Mouse (Mus musculus) cerebellum, adult 11-12 months (tissue): ENCODE results near the gene Meaf6.

Source experiments
- DNase-seq: peaks from one replicate; pipeline ENCODE4 v3.0.0; 2022

The Meaf6 gene

GRCm38 (mm10) chr4:125084403-125085345 lies at the start of gene Meaf6:
Gene Meaf6, plus strand, starts transcription at chr4:125085134.
- DNase-seq: peak; percentile 91

- DNase-seq: no peak
Measured at GRCm38 (mm10) chr4:125044454-125044853, 40.5 kb upstream of the Meaf6 start.

- DNase-seq: no peak
Measured at GRCm38 (mm10) chr4:125055385-125055784, 29.5 kb upstream of the Meaf6 start.

- DNase-seq: no peak
Measured at GRCm38 (mm10) chr4:125056476-125056875, 28.5 kb upstream of the Meaf6 start.

GRCm38 (mm10) chr4:125057273-125057672 lies 27.7 kb upstream of the Meaf6 start:
- DNase-seq: no peak

GRCm38 (mm10) chr4:125058033-125058432 lies 26.9 kb upstream of the Meaf6 start:
- DNase-seq: no peak

GRCm38 (mm10) chr4:125059025-125059424 lies 25.9 kb upstream of the Meaf6 start:
- no peak for DNase-seq

GRCm38 (mm10) chr4:125063829-125064228 lies 21.1 kb upstream of the Meaf6 start:
- DNase-seq: no peak

GRCm38 (mm10) chr4:125065517-125066307 lies 19.2 kb upstream of the Meaf6 start, which contains the start of gene Dnali1:
Gene Dnali1, minus strand, starts transcription at chr4:125065703.
- DNase-seq: peak; percentile 51

- peak; percentile 93 for DNase-seq
Measured at GRCm38 (mm10) chr4:125066490-125067370, 18.2 kb upstream of the Meaf6 start, which contains the start of gene Snip1. Gene Snip1, plus strand, starts transcription at chr4:125066672.

GRCm38 (mm10) chr4:125077700-125078099 lies 7.2 kb upstream of the Meaf6 start:
- no peak for DNase-seq

GRCm38 (mm10) chr4:125078698-125079097 lies 6.2 kb upstream of the Meaf6 start:
- DNase-seq: no peak

GRCm38 (mm10) chr4:125085346-125085841 lies 460 bp downstream of the Meaf6 start:
- DNase-seq: peak; percentile 80

- DNase-seq: no peak
Measured at GRCm38 (mm10) chr4:125093031-125093430, 8.1 kb downstream of the Meaf6 start.

GRCm38 (mm10) chr4:125096066-125096465 lies 11.1 kb downstream of the Meaf6 start:
- no peak for DNase-seq

- DNase-seq: no peak
Measured at GRCm38 (mm10) chr4:125097412-125097811, 12.5 kb downstream of the Meaf6 start.

GRCm38 (mm10) chr4:125099458-125099857 lies 14.5 kb downstream of the Meaf6 start:
- DNase-seq: peak; percentile 52

- no peak for DNase-seq
Measured at GRCm38 (mm10) chr4:125101334-125101733, 16.4 kb downstream of the Meaf6 start.

GRCm38 (mm10) chr4:125105354-125105753 lies 20.4 kb downstream of the Meaf6 start:
- no peak for DNase-seq

GRCm38 (mm10) chr4:125114638-125115037 lies 29.7 kb downstream of the Meaf6 start:
- DNase-seq: peak; percentile 63

GRCm38 (mm10) chr4:125115081-125115480 lies 30.1 kb downstream of the Meaf6 start:
- DNase-seq: no peak

GRCm38 (mm10) chr4:125115710-125116089 lies 30.8 kb downstream of the Meaf6 start:
- no peak for DNase-seq
